Mouse (Mus musculus) thymus, postnatal 0 days (tissue): ENCODE measurements around the gene Rbm24. TPM values are rescaled to one million over a fixed set of nuclear protein-coding genes. Genes with fewer than 3 reads are reported as not detected.

Experiments
- DNase-seq: peaks from one replicate; pipeline ENCODE4 v3.0.0-alpha.2; 2015; ENCODE audit warnings: low spot score
- polyA plus RNA-seq: library from polyadenylated mRNA; unstranded; fragments of >200 nt; fragmentation: Nextera tagmentation; extraction: Ambion mirVana; gene quantifications from 2 replicates; pipeline ENCODE4 v1.2.1, GENCODE M21; 2015

Gene Rbm24
- polyA plus RNA-seq, 1 experiment from 2014 or later, result 3.5 TPM

- no peak for DNase-seq
These were observed 15.8 kb downstream of the Rbm24 start for GRCm38 (mm10) chr13:46433880-46434560.

- DNase-seq, result no peak
These were observed 20.7 kb downstream of the Rbm24 start for GRCm38 (mm10) chr13:46438960-46439359.

GRCm38 (mm10) chr13:46444021-46444420 lies 25.8 kb downstream of the Rbm24 start:
- DNase-seq, result no peak

- DNase-seq, result no peak
These were observed 27.8 kb downstream of the Rbm24 start for GRCm38 (mm10) chr13:46446062-46446461.

GRCm38 (mm10) chr13:46448276-46448675 lies 30.0 kb downstream of the Rbm24 start:
- DNase-seq, result no peak

GRCm38 (mm10) chr13:46449955-46450354 lies 31.7 kb downstream of the Rbm24 start:
- DNase-seq, result no peak

GRCm38 (mm10) chr13:46450623-46451022 lies 32.4 kb downstream of the Rbm24 start:
- no peak for DNase-seq

- no peak for DNase-seq
These were observed 33.3 kb downstream of the Rbm24 start for GRCm38 (mm10) chr13:46451548-46451947.

GRCm38 (mm10) chr13:46459546-46459945 lies 41.3 kb downstream of the Rbm24 start:
- DNase-seq, result no peak

- no peak for DNase-seq
These were observed 44.0 kb downstream of the Rbm24 start for GRCm38 (mm10) chr13:46462280-46462679.

- no peak for DNase-seq
These were observed 45.5 kb downstream of the Rbm24 start for GRCm38 (mm10) chr13:46463764-46464163.

GRCm38 (mm10) chr13:46468251-46468650 lies 50.0 kb downstream of the Rbm24 start:
- DNase-seq, result no peak

- no peak for DNase-seq
These were observed 51.3 kb downstream of the Rbm24 start for GRCm38 (mm10) chr13:46469536-46469935.

Other genes starting within 250 kb of the Rbm24 start
- gene Stmnd1, start 144.7 kb upstream of the Rbm24 start, polyA plus RNA-seq, result 0.33 TPM in 2 replicates
- 2.5 and 2.9 TPM in 2 replicates for gene Cap2, start 83.4 kb downstream of the Rbm24 start, polyA plus RNA-seq